Mouse (Mus musculus) midbrain, embryonic 14.5 days (tissue): ENCODE results near the gene Gm26566. TPM values are rescaled to one million over a fixed set of nuclear protein-coding genes. Genes with fewer than 3 reads are reported as not detected.
"Not testable (repeated sequence)": the region's sequence is repeated elsewhere in the genome, so short reads cannot be mapped to it uniquely, and the experiment has no call there.

ENCODE experiments used
- ATAC-seq: fragments of 200-750 bp; cut with Nextera tagmentation; 2 replicates; pipeline ENCODE4 v1.8.0; 2017; ENCODE audit warnings: moderate number of reproducible peaks, moderate library complexity; ENCODE audit not compliant: low FRiP score, low TSS enrichment
- DNase-seq: peaks from one replicate; pipeline ENCODE4 v3.0.0-alpha.2; 2015
- H3K27ac ChIP-seq: fragments of 300-500 bp; sonication (generic); replicated peaks from 2 replicates; pipeline ENCODE4 v1.5.1; 2014; ENCODE audit warnings: mild to moderate bottlenecking, low read depth, low read length, moderate library complexity
- H3K27me3 ChIP-seq: fragments of 300-500 bp; sonication (generic); 2 replicates; pipeline ENCODE4 v1.6.1; 2014; ENCODE audit warnings: low read length, control low read depth, mixed read lengths; ENCODE audit not compliant: control insufficient read depth, insufficient read depth
- H3K36me3 ChIP-seq: fragments of 300-500 bp; sonication (generic); 2 replicates; pipeline ENCODE4 v1.6.1; 2014; ENCODE audit warnings: low read length, control low read depth; ENCODE audit not compliant: control insufficient read depth, insufficient read depth
- H3K4me1 ChIP-seq: fragments of 300-500 bp; sonication (generic); 2 replicates; pipeline ENCODE4 v1.6.1; 2014; ENCODE audit warnings: mild to moderate bottlenecking, antibody characterized with exemption, low read length, control low read depth; ENCODE audit not compliant: control insufficient read depth, insufficient read depth
- H3K4me2 ChIP-seq: fragments of 300-500 bp; sonication (generic); 2 replicates; pipeline ENCODE4 v1.6.1; 2014; ENCODE audit warnings: mild to moderate bottlenecking, low read length, moderate library complexity
- H3K4me3 ChIP-seq: fragments of 300-500 bp; sonication (generic); replicated peaks from 2 replicates; pipeline ENCODE4 v1.5.1; 2014; ENCODE audit warnings: low read depth, low read length
- H3K9ac ChIP-seq: fragments of 300-500 bp; sonication (generic); replicated peaks from 2 replicates; pipeline ENCODE4 v1.6.1; 2014; ENCODE audit warnings: mild to moderate bottlenecking, low read length, moderate library complexity
- H3K9me3 ChIP-seq: fragments of 300-500 bp; sonication (generic); 2 replicates; pipeline ENCODE4 v1.6.1; 2016; ENCODE audit warnings: low read length, control low read depth, mixed read lengths; ENCODE audit not compliant: control insufficient read depth
- WGBS: fragments of 180-500 bp; shearing (Covaris S2); extraction: QIAGEN DNeasy Blood & Tissue Kit; methylation state at CpG from one replicate; pipeline ENCODE4 v1.1.7; 2014; 5-methylcytosine and 5-hydroxymethylcytosine counted together
- polyA plus RNA-seq: library from polyadenylated mRNA; unstranded; fragments of >200 nt; fragmentation: Nextera tagmentation; extraction: Ambion mirVana; gene quantifications from 2 replicates; pipeline ENCODE4 v1.2.1, GENCODE M21; 2014

The Gm26566 gene
- polyA plus RNA-seq, 1 experiment from 2014 or later, result 2.2 TPM

DNA sequence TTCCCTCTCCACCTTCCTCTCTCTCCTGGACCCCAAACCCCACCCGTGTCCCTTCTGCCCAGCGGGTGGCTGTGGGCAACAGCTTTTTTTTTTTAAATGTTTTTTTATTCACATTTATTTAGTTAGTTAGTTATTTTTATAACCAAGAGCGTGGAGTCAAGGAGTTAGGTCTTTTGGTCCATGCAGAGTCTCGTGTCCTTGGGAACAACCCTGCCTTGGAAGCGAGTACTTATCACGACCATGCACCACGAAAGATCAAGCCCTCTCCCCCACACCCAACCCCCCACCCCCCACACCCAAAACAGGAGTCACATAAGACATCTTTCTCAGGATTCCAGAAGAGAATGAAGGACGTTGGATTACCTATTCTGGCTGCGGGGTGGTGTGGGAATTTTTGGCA is 40.7 kb downstream of the Gm26566 start:
- not testable (repeated sequence) for H3K9me3 ChIP-seq, H3K4me3 ChIP-seq, H3K4me2 ChIP-seq, H3K27me3 ChIP-seq, H3K36me3 ChIP-seq, ATAC-seq, H3K9ac ChIP-seq, DNase-seq, H3K27ac ChIP-seq, H3K4me1 ChIP-seq
- WGBS, result 65% methylated on average over 8 of the region's 9 CpGs

GRCm38 (mm10) chr4:88763384-88764018 is 41.9 kb downstream of the Gm26566 start:
- Histone ChIP-seq H3K4me2 (peak overlapping the region; percentile 51), H3K4me3 (peak overlapping the region; percentile 19)
- ATAC-seq, H3K9ac ChIP-seq, H3K27ac ChIP-seq, H3K9me3 ChIP-seq, H3K4me1 ChIP-seq, H3K27me3 ChIP-seq, H3K36me3 ChIP-seq: not testable (repeated sequence)
- DNase-seq, result peak; percentile 71
- 2% methylated on average over 25 of the region's 42 CpGs for WGBS

Other genes starting within 250 kb of the Gm26566 start
- not detected in 2 replicates for gene Ifnb1, start 199.0 kb upstream of the Gm26566 start, polyA plus RNA-seq
- not detected in 2 replicates for gene Ifna15, start 163.6 kb upstream of the Gm26566 start, polyA plus RNA-seq
- gene Ifna14, start 150.0 kb upstream of the Gm26566 start, polyA plus RNA-seq, result not detected in 2 replicates
- not detected in 2 replicates for gene Ifna9, start 129.4 kb upstream of the Gm26566 start, polyA plus RNA-seq
- not detected in 2 replicates for gene Ifna12, start 118.4 kb upstream of the Gm26566 start, polyA plus RNA-seq
- not detected in 2 replicates for gene C87499, start 87.4 kb upstream of the Gm26566 start, polyA plus RNA-seq
- gene Ifna13, start 77.3 kb upstream of the Gm26566 start, polyA plus RNA-seq, result not detected in 2 replicates
- not detected in 2 replicates for gene Ifna16, start 44.9 kb upstream of the Gm26566 start, polyA plus RNA-seq
- gene Ifna2, start 37.9 kb upstream of the Gm26566 start, polyA plus RNA-seq, result not detected in 2 replicates
- not detected in 2 replicates for gene Ifnab, start 30.4 kb upstream of the Gm26566 start, polyA plus RNA-seq
- gene Klhl9, start 660 bp downstream of the Gm26566 start, polyA plus RNA-seq, result 137 and 177 TPM in 2 replicates
- gene Gm13271, start 33.1 kb downstream of the Gm26566 start, polyA plus RNA-seq, result not detected in 2 replicates
- gene Gm13283, start 38.3 kb downstream of the Gm26566 start, polyA plus RNA-seq, result not detected in 2 replicates
- not detected in 2 replicates for gene Gm13290, start 52.0 kb downstream of the Gm26566 start, polyA plus RNA-seq
- gene Gm13289, start 55.1 kb downstream of the Gm26566 start, polyA plus RNA-seq, result not detected in 2 replicates
- not detected in 2 replicates for gene Gm13272, start 58.0 kb downstream of the Gm26566 start, polyA plus RNA-seq
- gene Ifnz, start 60.3 kb downstream of the Gm26566 start, polyA plus RNA-seq, result not detected in 2 replicates
- gene Gm13276, start 63.9 kb downstream of the Gm26566 start, polyA plus RNA-seq, result not detected in 2 replicates
- gene Gm13277, start 66.8 kb downstream of the Gm26566 start, polyA plus RNA-seq, result not detected in 2 replicates
- not detected in 2 replicates for gene Gm13278, start 69.7 kb downstream of the Gm26566 start, polyA plus RNA-seq
- not detected in 2 replicates for gene Gm13275, start 72.7 kb downstream of the Gm26566 start, polyA plus RNA-seq
- not detected in 2 replicates for gene Gm13279, start 75.6 kb downstream of the Gm26566 start, polyA plus RNA-seq
- 0.17 TPM in 1 of 2 replicates, not detected in the other for gene Gm13285, start 77.9 kb downstream of the Gm26566 start, polyA plus RNA-seq
- not detected in 2 replicates for gene Gm13287, start 81.4 kb downstream of the Gm26566 start, polyA plus RNA-seq
- 0.08 TPM in 1 of 2 replicates, not detected in the other for gene Gm13288, start 83.7 kb downstream of the Gm26566 start, polyA plus RNA-seq
- not detected in 2 replicates for gene Ifna7, start 94.4 kb downstream of the Gm26566 start, polyA plus RNA-seq
- gene Ifna11, start 98.2 kb downstream of the Gm26566 start, polyA plus RNA-seq, result not detected in 2 replicates
- gene Ifna6, start 105.6 kb downstream of the Gm26566 start, polyA plus RNA-seq, result not detected in 2 replicates
- gene Ifna5, start 113.7 kb downstream of the Gm26566 start, polyA plus RNA-seq, result not detected in 2 replicates
- not detected in 2 replicates for gene Ifna4, start 120.1 kb downstream of the Gm26566 start, polyA plus RNA-seq
- gene Ifna1, start 128.3 kb downstream of the Gm26566 start, polyA plus RNA-seq, result not detected in 2 replicates
- not detected in 2 replicates for gene Ifne, start 158.4 kb downstream of the Gm26566 start, polyA plus RNA-seq